In genomic region chr5:23249896-23250875, GRCm38 (mm10) we compare ENCODE assay signal across 11 mouse cellular contexts.
DNase-seq lines count a peak whose midpoint lies in the region; ATAC-seq and TF ChIP-seq lines count a peak whose summit lies in the region.
"Had no signal": no experiment of that assay in that cellular context is flagged by ENCODE, and none has a peak within 500 bp of the region (broad histone marks: within the 10 kb centered on the region; RNA-seq: fewer than 3 reads in every experiment).

No protein-coding gene starts in this region.

- peak; percentile 17 to 28 for DNase-seq in heart, adult 2 months
- no peak for DNase-seq in heart, postnatal 36 days
- DNase-seq in heart, adult 8-10 months (ENCODE audit: low spot score): peak; percentile 19
- DNase-seq in kidney, adult 18-20 months: peak; percentile 27
- DNase-seq in lung, postnatal 0 days (ENCODE audit: low spot score): peak; percentile 29
- DNase-seq in adrenal gland, postnatal 14 days: no peak
- no peak for DNase-seq in adipocyte (ENCODE audit: low spot score)
- DNase-seq in layer of hippocampus, postnatal 10 days (ENCODE audit: low spot score in 2 of 2): no peak
- DNase-seq: layer of hippocampus, adult 9-11 months had no signal

- no peak overlapping the region for H3K9ac ChIP-seq in heart, adult 2 months (ENCODE audit: low read depth, low read length)
- H3K9ac ChIP-seq in lung, postnatal 0 days (replicated peaks; ENCODE audit: low read depth): no peak overlapping the region
- H3K9ac ChIP-seq: forebrain, embryonic 13.5 days; limb, embryonic 13.5 days had no signal

- H3K36me3 ChIP-seq in heart, adult 2 months (ENCODE audit: control insufficient read depth, insufficient read depth, low read length): peaks cover 7% of the 10 kb centered on the region
- no peaks in the 10 kb centered on the region for H3K36me3 ChIP-seq in lung, postnatal 0 days (ENCODE audit: insufficient read depth, low read length)
- H3K36me3 ChIP-seq: limb, embryonic 13.5 days had no signal

- WGBS in heart, adult 2 months: 24% methylated on average over 9 of the region's 9 CpGs
- 21% methylated on average over 9 of the region's 9 CpGs for WGBS in lung, postnatal 0 days

- peaks cover 14% of the 10 kb centered on the region for H3K4me1 ChIP-seq in heart, adult 2 months (ENCODE audit: control insufficient read depth, insufficient read depth, low read length)
- peaks cover 7% of the 10 kb centered on the region; the same call in 1 of the 2 replicates for H3K4me1 ChIP-seq in lung, postnatal 0 days (ENCODE audit: insufficient read depth, low read depth, low read length)
- H3K4me1 ChIP-seq: forebrain, embryonic 13.5 days had no signal

- H3K4me2 ChIP-seq in lung, postnatal 0 days (replicated peaks; ENCODE audit: low read depth, low read length): no peak overlapping the region
- H3K4me2 ChIP-seq: forebrain, embryonic 13.5 days; limb, embryonic 13.5 days had no signal

- TF ChIP-seq EP300 in heart, adult 2 months (IDR thresholded peaks at IDR 0.05; ENCODE audit: insufficient read depth, low read depth, low read length): no peak
- no peak for TF ChIP-seq EP300 in lung, postnatal 0 days (IDR thresholded peaks at IDR 0.05)

- intact Hi-C loops in heart, adult 2 months (cut with DNase I): loop anchor here (5.0 to 10.0 kb wide), 4 partner anchors 137 to 405 kb away; no protein-coding TSS in a partner anchor
- intact Hi-C loops in heart, postnatal 36 days (cut with DNase I): loop anchor here (5.0 to 10.0 kb wide), 2 partner anchors 137 to 245 kb away; no protein-coding TSS in a partner anchor

- no peak for TF ChIP-seq CTCF in heart, adult 2 months (IDR thresholded peaks at IDR 0.05)
- no peak for TF ChIP-seq CTCF in lung, postnatal 0 days (IDR thresholded peaks at IDR 0.05)

- H3K79me2 ChIP-seq in heart, adult 2 months (replicated peaks; ENCODE audit: control insufficient read depth, insufficient read depth, low read length): no peaks in the 10 kb centered on the region

- H3K27ac ChIP-seq in heart, adult 2 months: peak overlapping the region; percentile 89
- H3K27ac ChIP-seq in lung, postnatal 0 days (ENCODE audit: low read length): no peak overlapping the region
- H3K27ac ChIP-seq: forebrain, embryonic 13.5 days; limb, embryonic 13.5 days had no signal

- H3K4me3 ChIP-seq in heart, adult 2 months: no peak overlapping the region
- no peak overlapping the region for H3K4me3 ChIP-seq in lung, postnatal 0 days (ENCODE audit: low read depth, low read length)
- H3K4me3 ChIP-seq: forebrain, embryonic 13.5 days; limb, embryonic 13.5 days had no signal

- TF ChIP-seq POLR2A in heart, adult 2 months (IDR thresholded peaks at IDR 0.05; ENCODE audit: insufficient read depth, low read depth, low read length): no peak

- ATAC-seq in lung, postnatal 0 days: no peak
- ATAC-seq: forebrain, embryonic 13.5 days had no signal

- H3K9me3 ChIP-seq in lung, postnatal 0 days (ENCODE audit: low read length): no peaks in the 10 kb centered on the region
- H3K9me3 ChIP-seq: forebrain, embryonic 13.5 days; limb, embryonic 13.5 days had no signal

- no peaks in the 10 kb centered on the region for H3K27me3 ChIP-seq in heart, adult 2 months (ENCODE audit: control insufficient read depth, insufficient read depth, low read length)
- H3K27me3 ChIP-seq in lung, postnatal 0 days (replicated peaks; ENCODE audit: insufficient read depth, low read length): no peaks in the 10 kb centered on the region
- H3K27me3 ChIP-seq: forebrain, embryonic 13.5 days; limb, embryonic 13.5 days had no signal

Comparison
In these comparisons a context has a peak if more than half of its experiments do, and no peak if none do; other contexts are left out.
1. DNase-seq: peak in heart, adult 2 months (2 of 2), heart, adult 8-10 months (single experiment), kidney, adult 18-20 months (single experiment) and lung, postnatal 0 days (single experiment); none in heart, postnatal 36 days (0 of 2), adrenal gland, postnatal 14 days (single experiment), adipocyte (single experiment) and layer of hippocampus, postnatal 10 days (0 of 2).